ENCODE assay signal across 8 mouse cellular contexts in the genomic region with DNA sequence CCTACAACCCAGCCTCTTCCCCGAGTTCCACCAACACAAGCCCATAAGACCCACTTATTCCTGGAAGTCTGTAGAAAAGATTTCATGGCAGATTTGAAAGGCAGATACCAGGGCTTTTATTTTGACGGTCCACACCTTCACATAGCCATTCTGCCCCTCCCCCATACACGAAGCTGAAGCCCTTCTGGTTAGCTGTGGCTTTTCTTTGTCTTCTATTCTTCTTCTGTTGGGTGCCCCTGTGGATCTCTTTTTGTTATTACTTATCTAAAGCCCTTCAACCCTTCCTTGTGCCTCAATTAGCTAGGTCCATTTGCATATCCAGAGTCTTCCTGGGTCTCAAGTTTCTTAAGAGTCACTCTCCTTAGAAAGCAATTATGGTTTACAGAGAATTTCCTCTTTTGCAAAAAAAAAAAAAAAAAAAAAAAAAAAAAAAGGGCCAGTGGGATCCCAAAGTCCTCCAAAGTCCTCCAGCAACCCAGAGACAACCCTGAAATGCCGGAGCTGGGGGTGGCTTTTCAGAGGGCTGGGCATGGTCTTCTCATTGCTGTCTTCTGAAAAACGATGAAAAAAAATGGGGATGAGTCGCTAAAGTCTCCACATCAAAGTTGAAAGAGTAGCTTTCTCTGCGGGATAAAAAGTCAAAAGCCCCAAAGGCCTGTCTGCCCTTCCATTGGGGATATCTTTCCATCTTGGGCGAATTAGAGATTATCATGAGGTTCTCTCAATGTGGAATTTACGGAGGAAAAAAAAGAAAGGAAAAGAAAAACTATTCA.
DNase-seq lines count a peak whose midpoint lies in the region; ATAC-seq lines count a peak whose summit lies in the region.

No protein-coding gene starts in this region.

- H3K36me3 ChIP-seq in kidney, embryonic 16.5 days (ENCODE audit: insufficient read depth, low read length) = no peaks in the 10 kb centered on the region
- H3K36me3 ChIP-seq in intestine, embryonic 15.5 days = no peaks in the 10 kb centered on the region
- no peaks in the 10 kb centered on the region for H3K36me3 ChIP-seq in neural tube, embryonic 14.5 days (ENCODE audit: control insufficient read depth, insufficient read depth, low read length)

- H3K4me2 ChIP-seq in kidney, embryonic 16.5 days (replicated peaks; ENCODE audit: low read depth, low read length) = peak overlapping the region; percentile 50
- peak overlapping the region; percentile 55 for H3K4me2 ChIP-seq in intestine, embryonic 15.5 days (replicated peaks)
- peak overlapping the region; percentile 3; the same call in 1 of the 2 replicates for H3K4me2 ChIP-seq in neural tube, embryonic 14.5 days (ENCODE audit: low read depth, low read length)

- H3K9ac ChIP-seq in kidney, embryonic 16.5 days (replicated peaks; ENCODE audit: low read length) = peak overlapping the region; percentile 41; the same call in 1 of the 2 replicates
- H3K9ac ChIP-seq in intestine, embryonic 15.5 days = 0 out of 2 replicates have a peak overlapping the region, but pooled peaks have one; percentile 9
- H3K9ac ChIP-seq in neural tube, embryonic 14.5 days (replicated peaks; ENCODE audit: low read depth, low read length) = no peak overlapping the region

- H3K27me3 ChIP-seq in kidney, embryonic 16.5 days (ENCODE audit: insufficient read depth, low read length) = no peaks in the 10 kb centered on the region
- no peaks in the 10 kb centered on the region for H3K27me3 ChIP-seq in intestine, embryonic 15.5 days (replicated peaks)
- H3K27me3 ChIP-seq in neural tube, embryonic 14.5 days (ENCODE audit: control insufficient read depth, insufficient read depth, low read length) = no peaks in the 10 kb centered on the region

- no peak overlapping the region for H3K27ac ChIP-seq in kidney, embryonic 16.5 days (ENCODE audit: low read length)
- no peak overlapping the region for H3K27ac ChIP-seq in intestine, embryonic 15.5 days
- H3K27ac ChIP-seq in neural tube, embryonic 14.5 days (ENCODE audit: low read depth, low read length) = no peak overlapping the region

- peaks cover 12% of the 10 kb centered on the region for H3K4me1 ChIP-seq in kidney, embryonic 16.5 days (ENCODE audit: insufficient read depth, low read length)
- H3K4me1 ChIP-seq in intestine, embryonic 15.5 days (replicated peaks) = peaks cover 8% of the 10 kb centered on the region; the same call in 1 of the 2 replicates
- no peaks in the 10 kb centered on the region for H3K4me1 ChIP-seq in neural tube, embryonic 14.5 days (ENCODE audit: control insufficient read depth, insufficient read depth, low read length)

- WGBS in kidney, embryonic 16.5 days = 11% methylated on average over 9 of the region's 9 CpGs
- 17% methylated on average over 9 of the region's 9 CpGs for WGBS in intestine, embryonic 15.5 days
- WGBS in neural tube, embryonic 14.5 days = 7% methylated on average over 9 of the region's 9 CpGs

- H3K4me3 ChIP-seq in kidney, embryonic 16.5 days (ENCODE audit: low read length) = peak overlapping the region; percentile 30
- H3K4me3 ChIP-seq in intestine, embryonic 15.5 days (replicated peaks) = peak overlapping the region; percentile 18
- no peak overlapping the region for H3K4me3 ChIP-seq in neural tube, embryonic 14.5 days (ENCODE audit: low read depth, low read length)

- no peak for ATAC-seq in kidney, embryonic 16.5 days (ENCODE audit: low FRiP score, low TSS enrichment)
- ATAC-seq in intestine, embryonic 15.5 days = no peak
- ATAC-seq in neural tube, embryonic 14.5 days (ENCODE audit: low read depth) = no peak

- DNase-seq in kidney, postnatal 36 days = no peak
- peak; percentile 64 for DNase-seq in embryo, embryonic 10 days (ENCODE audit: low spot score)
- DNase-seq in urinary bladder, postnatal 25 days (ENCODE audit: low spot score) = no peak
- no peak for DNase-seq in right cerebral cortex, postnatal 25 days
- DNase-seq in Muller cell, postnatal 12 days (ENCODE audit: inconsistent ontology term) = no peak

- H3K9me3 ChIP-seq in kidney, embryonic 16.5 days (ENCODE audit: low read length) = no peaks in the 10 kb centered on the region
- H3K9me3 ChIP-seq in intestine, embryonic 15.5 days = no peaks in the 10 kb centered on the region
- no peaks in the 10 kb centered on the region for H3K9me3 ChIP-seq in neural tube, embryonic 14.5 days (ENCODE audit: control insufficient read depth, low read length)

Comparison
In these comparisons a context has a peak if more than half of its experiments do, and no peak if none do; other contexts are left out.
1. H3K4me2 ChIP-seq: peak in every context shown above with its lines; median percentile 55 in intestine, embryonic 15.5 days; 50 in kidney, embryonic 16.5 days; 3 in neural tube, embryonic 14.5 days.